Mouse (Mus musculus): ENCODE measurements around the gene Traf7. TPM values are rescaled to one million over a fixed set of nuclear protein-coding genes. Genes with fewer than 3 reads are reported as not detected.

Gene Traf7
- total and polyA plus RNA-seq, 3 experiments: 109 to 176 (median 122) TPM

- Histone ChIP-seq H3K27me3 (replicated peaks) (no peaks in the 10 kb centered on the region), H3K79me2 (replicated peaks; ENCODE audit: control insufficient read depth, extremely low read depth, insufficient read depth, poor library complexity, severe bottlenecking) (no peaks in the 10 kb centered on the region), H3K4me2 (ENCODE audit: insufficient read depth, low read depth, poor library complexity, severe bottlenecking) (no peak overlapping the region), H3K4me3 (replicated peaks in 1 of 3; ENCODE audit: low read depth in 2 of 3, low read length in 2 of 3, poor library complexity in 1 of 3) (no peak overlapping the region), H3K36me3 (replicated peaks in 1 of 2; ENCODE audit: control insufficient read depth in 1 of 2, insufficient read depth in 1 of 2, low read length in 1 of 2) (no peaks in the 10 kb centered on the region), H3K9me3 (replicated peaks; ENCODE audit: low read length) (no peaks in the 10 kb centered on the region), H3K4me1 (ENCODE audit: control insufficient read depth in 1 of 2, insufficient read depth in 2 of 2) (peaks cover 6 to 24% of the 10 kb centered on the region in 2 experiments), H3K9ac (ENCODE audit: insufficient read depth, low read depth) (no peak overlapping the region), H3K27ac (ENCODE audit: insufficient read depth, low read depth) (no peak overlapping the region)
- no peak for TF ChIP-seq POLR2AphosphoS2 (IDR thresholded peaks at IDR 0.05; ENCODE audit: low read depth, low read length)
- 0 out of 2 replicates have a peak, but pooled peaks have one; percentile 35 for TF ChIP-seq JUND (conservative IDR thresholded peaks at IDR 0.05; ENCODE audit: low read depth, low read length)
- TF ChIP-seq BHLHE40 (IDR thresholded peaks at IDR 0.05; ENCODE audit: low read depth, low read length): no peak
- TF ChIP-seq USF2 (conservative IDR thresholded peaks at IDR 0.05; ENCODE audit: low read depth, low read length): no peak
- peak; percentile 26; the same call in 1 of the 2 replicates for TF ChIP-seq MYC (IDR thresholded peaks at IDR 0.05; ENCODE audit: low read depth, low read length)
- peak; percentile 86 for TF ChIP-seq RAD21 (IDR thresholded peaks at IDR 0.05; ENCODE audit: low read depth, low read length)
- TF ChIP-seq JUN (IDR thresholded peaks at IDR 0.05; ENCODE audit: insufficient read depth, low read depth, low read length): no peak; the same call in 1 of the 2 replicates
- TF ChIP-seq UBTF (IDR thresholded peaks at IDR 0.05; ENCODE audit: low read depth, low read length): no peak
- 0 out of 2 replicates have a peak, but pooled peaks have one; percentile 43 for TF ChIP-seq E2F4 (IDR thresholded peaks at IDR 0.05; ENCODE audit: insufficient replicate concordance, low read depth, low read length)
- no peak for TF ChIP-seq ZKSCAN1 (IDR thresholded peaks at IDR 0.05; ENCODE audit: borderline replicate concordance, low read depth, low read length)
- TF ChIP-seq ELF1 (IDR thresholded peaks at IDR 0.05; ENCODE audit: low read depth, low read length): peak; percentile 59
- no peak for TF ChIP-seq TBP (conservative IDR thresholded peaks at IDR 0.05; ENCODE audit: low read depth, low read length)
- TF ChIP-seq CHD1 (IDR thresholded peaks at IDR 0.05; ENCODE audit: low read depth, low read length): no peak
- TF ChIP-seq MAX (IDR thresholded peaks at IDR 0.05; ENCODE audit: low read length): no peak
- TF ChIP-seq SMC3 (IDR thresholded peaks at IDR 0.05; ENCODE audit: low read depth, low read length): peak; percentile 65
- TF ChIP-seq RCOR1 (conservative IDR thresholded peaks at IDR 0.05; ENCODE audit: low read depth, low read length): no peak
- peak; percentile 84 to 93 for TF ChIP-seq CTCF (conservative IDR thresholded peaks at IDR 0.05 in 1 of 2, IDR thresholded peaks at IDR 0.05 in 1 of 2; ENCODE audit: low read depth in 2 of 2, low read length in 2 of 2)
- TF ChIP-seq IRF4 (IDR thresholded peaks at IDR 0.05; ENCODE audit: low read depth, low read length): 0 out of 2 replicates have a peak, but pooled peaks have one; percentile 30
- peak; percentile 33; the same call in 1 of the 2 replicates for TF ChIP-seq NELFE (IDR thresholded peaks at IDR 0.05; ENCODE audit: low read depth, low read length)
- TF ChIP-seq MEF2A (IDR thresholded peaks at IDR 0.05; ENCODE audit: borderline replicate concordance, low read depth, low read length): no peak
- peak; percentile 36; the same call in 1 of the 2 replicates for TF ChIP-seq TCF12 (IDR thresholded peaks at IDR 0.05; ENCODE audit: low read depth, low read length)
- no peak for TF ChIP-seq ZMIZ1 (IDR thresholded peaks at IDR 0.05; ENCODE audit: low read depth, low read length)
- 0 out of 2 replicates have a peak, but pooled peaks have one; percentile 15 for TF ChIP-seq EP300 (IDR thresholded peaks at IDR 0.05; ENCODE audit: low read length)
- no peak for TF ChIP-seq MAFK (IDR thresholded peaks at IDR 0.05; ENCODE audit: insufficient replicate concordance, low read length)
- no peak for TF ChIP-seq ETS1 (conservative IDR thresholded peaks at IDR 0.05; ENCODE audit: low read depth, low read length)
- TF ChIP-seq CHD2 (IDR thresholded peaks at IDR 0.05; ENCODE audit: low read length): no peak
- no peak for TF ChIP-seq ZNF384 (IDR thresholded peaks at IDR 0.05; ENCODE audit: low read depth, low read length)
- 0 out of 2 replicates have a peak, but pooled peaks have one; percentile 14 for TF ChIP-seq ZC3H11A (IDR thresholded peaks at IDR 0.05; ENCODE audit: low read depth, low read length)
- no peak for TF ChIP-seq KAT2A (IDR thresholded peaks at IDR 0.05; ENCODE audit: insufficient replicate concordance, low read length)
- in situ Hi-C loops (cut with MboI; ENCODE audit: low pct_ligation_motif_present, low pct_unique_long_range_greater_than_20kb, low sequenced_read_pairs) (loop anchor here (5.0 kb wide), 1 partner anchor 37 kb away; no protein-coding TSS in a partner anchor), dilution Hi-C loops (cut with MboI; ENCODE audit: extremely low pct_ligation_motif_present, extremely low pct_unique_long_range_greater_than_20kb, low sequenced_read_pairs) (no loop called here)
- DNase-seq (ENCODE audit: extremely low read depth): peak; percentile 87
These were observed 12.6 kb upstream of the Traf7 start for GRCm38 (mm10) chr17:24540375-24540774.
